Mouse (Mus musculus) embryonic facial prominence, embryonic 12.5 days (tissue): Measurements from ENCODE around the gene Gapvd1. TPM values are rescaled to one million over a fixed set of nuclear protein-coding genes. Genes with fewer than 3 reads are reported as not detected.
"Not testable (repeated sequence)": the region's sequence is repeated elsewhere in the genome, so short reads cannot be mapped to it uniquely, and the experiment has no call there.

Experiments
- ATAC-seq: fragments of 200-750 bp; cut with Nextera tagmentation; 2 replicates; pipeline ENCODE4 v1.8.0; 2017; ENCODE audit not compliant: insufficient number of reproducible peaks, insufficient read depth, low FRiP score, low TSS enrichment
- H3K27ac ChIP-seq: fragments of 300-500 bp; sonication (generic); 2 replicates; pipeline ENCODE4 v1.5.1; 2016; ENCODE audit warnings: mild to moderate bottlenecking
- H3K27me3 ChIP-seq: fragments of 300-500 bp; sonication (generic); 2 replicates; pipeline ENCODE4 v1.6.1; 2016; ENCODE audit warnings: mild to moderate bottlenecking, moderate library complexity
- H3K36me3 ChIP-seq: fragments of 300-500 bp; sonication (generic); 2 replicates; pipeline ENCODE4 v1.6.1; 2016; ENCODE audit warnings: mild to moderate bottlenecking
- H3K4me1 ChIP-seq: fragments of 300-500 bp; sonication (generic); 2 replicates; pipeline ENCODE4 v1.6.1; 2016
- H3K4me2 ChIP-seq: fragments of 300-500 bp; sonication (generic); replicated peaks from 2 replicates; pipeline ENCODE4 v1.6.1; 2016; ENCODE audit warnings: mild to moderate bottlenecking, moderate library complexity
- H3K4me3 ChIP-seq: fragments of 300-500 bp; sonication (generic); 2 replicates; pipeline ENCODE4 v1.5.1; 2016; ENCODE audit warnings: mild to moderate bottlenecking
- H3K9ac ChIP-seq: fragments of 300-500 bp; sonication (generic); 2 replicates; pipeline ENCODE4 v1.6.1; 2016; ENCODE audit warnings: mild to moderate bottlenecking, moderate library complexity
- H3K9me3 ChIP-seq: fragments of 300-500 bp; sonication (generic); 2 replicates; pipeline ENCODE4 v1.6.1; 2016; ENCODE audit warnings: mild to moderate bottlenecking, moderate library complexity
- WGBS: fragments of 180-500 bp; shearing (Covaris S2); methylation state at CpG from one replicate; pipeline ENCODE4 v1.1.7; 2016; 5-methylcytosine and 5-hydroxymethylcytosine counted together
- polyA plus RNA-seq: library from polyadenylated mRNA; unstranded; fragments of >200 nt; fragmentation: Nextera tagmentation; extraction: Ambion mirVana; gene quantifications from 2 replicates; pipeline ENCODE4 v1.2.1, GENCODE M21; 2016

Gapvd1 gene
- polyA plus RNA-seq, 1 experiment from 2014 or later = 108 TPM

DNA sequence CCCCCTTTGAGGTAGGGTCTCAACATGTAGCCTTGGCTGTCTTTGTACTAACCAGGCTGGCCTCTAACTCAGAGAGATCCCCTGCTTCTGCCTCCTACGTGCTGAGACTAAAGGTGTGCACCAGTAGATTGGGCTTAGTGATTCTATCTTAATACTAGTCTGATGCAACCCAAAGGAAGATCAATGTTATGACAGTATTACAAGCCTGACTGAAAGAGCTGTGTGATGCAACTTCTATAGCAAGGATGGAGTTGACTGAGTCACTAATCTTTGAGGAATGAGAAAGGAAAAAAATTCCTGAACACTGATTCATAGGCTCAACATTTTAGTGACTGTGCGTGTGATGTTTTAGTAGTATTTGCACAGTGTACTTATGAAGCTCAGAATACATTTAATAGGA lies 15.0 kb upstream of the Gapvd1 start:
- Histone ChIP-seq H3K4me3 (no peak overlapping the region), H3K4me2 (no peak overlapping the region; the same call in 1 of the 2 replicates)
- WGBS = 91% methylated on average over 2 of the region's 2 CpGs

DNA sequence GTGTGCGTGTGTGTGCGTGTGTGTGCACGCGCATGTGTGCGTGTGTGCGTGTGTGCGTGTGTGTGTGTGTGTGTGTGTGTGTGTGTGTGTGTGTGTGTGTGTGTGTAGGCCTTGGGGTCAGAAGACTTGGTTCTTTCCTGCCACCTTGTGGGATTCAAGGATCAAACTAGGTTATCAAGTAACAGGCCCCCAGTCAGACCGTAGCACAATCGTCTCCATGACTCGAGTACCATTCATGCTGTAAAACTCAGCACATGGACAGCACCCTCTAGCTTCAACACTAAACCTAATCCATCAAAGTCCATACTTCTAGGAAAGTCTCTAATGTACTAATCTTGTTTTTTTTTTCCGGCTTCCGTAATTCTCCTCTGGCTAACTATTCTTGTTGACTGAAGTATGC lies 9.8 kb upstream of the Gapvd1 start:
- 0 out of 2 replicates have a peak, but pooled peaks cover 5% of the 10 kb centered on the region for H3K9me3 ChIP-seq
- H3K4me3 ChIP-seq = no peak overlapping the region
- no peak overlapping the region for H3K27ac ChIP-seq
- H3K27me3 ChIP-seq = no peaks in the 10 kb centered on the region
- H3K9ac ChIP-seq = no peak overlapping the region
- WGBS = 70% methylated on average over 11 of the region's 12 CpGs
- no peak overlapping the region for H3K4me2 ChIP-seq
- H3K4me1 ChIP-seq = no peaks in the 10 kb centered on the region
- H3K36me3 ChIP-seq = no peaks in the 10 kb centered on the region
- no peak for ATAC-seq

More for the DNA sequence above, 15.0 kb upstream of the Gapvd1 start:
- Histone ChIP-seq H3K27me3 (no peaks in the 10 kb centered on the region), H3K9ac (no peak overlapping the region), H3K27ac (no peak overlapping the region), H3K4me1 (peaks cover 28% of the 10 kb centered on the region), H3K9me3 (0 out of 2 replicates have a peak, but pooled peaks cover 5% of the 10 kb centered on the region), H3K36me3 (peaks cover 17% of the 10 kb centered on the region)
- ATAC-seq = no peak

DNA sequence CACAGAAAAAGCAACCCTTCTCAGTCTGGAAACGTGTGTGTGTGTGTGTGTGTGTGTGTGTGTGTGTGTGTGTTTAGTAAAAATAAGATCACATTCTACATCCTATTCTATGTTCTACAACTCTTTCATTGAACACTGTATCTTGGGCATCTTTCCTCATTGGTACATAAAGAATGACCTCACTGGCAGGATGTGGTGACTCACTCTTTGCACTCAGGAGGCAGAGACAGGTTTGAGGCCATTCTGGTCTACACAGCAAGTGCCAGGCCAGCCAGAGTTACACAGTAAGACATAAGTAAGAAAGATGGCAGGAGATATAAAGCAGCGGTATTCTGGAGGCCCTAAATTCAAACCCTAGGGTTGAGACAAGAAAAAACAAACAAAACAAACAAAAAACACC lies 7.8 kb upstream of the Gapvd1 start:
- H3K9me3 ChIP-seq = 0 out of 2 replicates have a peak, but pooled peaks cover 5% of the 10 kb centered on the region
- no peak overlapping the region for H3K27ac ChIP-seq
- no peak overlapping the region for H3K4me3 ChIP-seq
- H3K9ac ChIP-seq = no peak overlapping the region
- WGBS = 56% methylated on average over 2 of the region's 2 CpGs
- no peak overlapping the region for H3K4me2 ChIP-seq
- no peak for ATAC-seq
- H3K27me3 ChIP-seq = no peaks in the 10 kb centered on the region
- H3K36me3 ChIP-seq = no peaks in the 10 kb centered on the region
- no peaks in the 10 kb centered on the region for H3K4me1 ChIP-seq

DNA sequence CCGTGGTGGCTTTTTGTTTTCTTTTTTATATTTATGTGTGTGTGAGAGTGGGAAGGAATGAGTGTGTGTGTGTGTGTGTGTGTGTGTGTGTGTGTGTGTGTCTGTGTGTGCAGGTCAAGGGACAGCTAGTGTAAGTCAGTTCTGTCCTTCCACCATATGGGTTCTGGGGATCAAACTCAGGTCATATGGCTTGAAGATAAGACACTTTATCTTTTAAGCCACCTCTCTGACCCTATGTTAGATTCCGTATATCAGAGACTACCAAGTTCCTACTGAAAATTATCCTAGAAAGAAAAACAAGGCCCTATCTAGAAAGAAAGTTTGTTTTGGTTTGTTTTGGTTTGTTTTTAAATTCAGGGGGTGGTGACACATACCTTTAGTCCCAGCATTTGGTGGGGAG lies 7.1 kb upstream of the Gapvd1 start:
- no peaks in the 10 kb centered on the region for H3K4me1 ChIP-seq
- H3K4me2 ChIP-seq = no peak overlapping the region
- H3K27ac ChIP-seq = no peak overlapping the region
- H3K9ac ChIP-seq = no peak overlapping the region
- ATAC-seq = no peak
- H3K9me3 ChIP-seq = 0 out of 2 replicates have a peak, but pooled peaks cover 2% of the 10 kb centered on the region
- 80% methylated on average over 2 of the region's 2 CpGs for WGBS
- H3K4me3 ChIP-seq = no peak overlapping the region
- H3K36me3 ChIP-seq = no peaks in the 10 kb centered on the region
- no peaks in the 10 kb centered on the region for H3K27me3 ChIP-seq

DNA sequence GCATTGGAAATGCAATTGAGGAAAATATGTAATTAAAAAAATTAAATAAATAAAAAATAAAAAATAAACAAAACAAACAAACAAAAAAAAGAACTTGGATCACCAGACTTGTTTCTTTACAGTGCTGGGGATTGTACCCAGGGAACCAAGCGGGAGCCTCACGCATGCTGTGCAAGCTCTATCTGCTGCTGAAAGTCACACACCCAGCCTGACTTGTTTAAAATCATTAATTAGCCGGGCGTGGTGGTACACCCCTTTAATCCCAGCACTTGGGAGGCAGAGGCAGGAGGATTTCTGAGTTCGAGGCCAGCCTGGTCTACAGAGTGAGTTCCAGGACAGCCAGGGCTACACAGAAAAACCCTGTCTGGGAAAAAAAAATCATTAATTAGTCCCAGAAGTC lies 6.2 kb upstream of the Gapvd1 start:
- H3K36me3 ChIP-seq, ATAC-seq, H3K9ac ChIP-seq, H3K9me3 ChIP-seq, H3K4me1 ChIP-seq, H3K4me2 ChIP-seq, H3K27ac ChIP-seq, H3K4me3 ChIP-seq, H3K27me3 ChIP-seq: not testable (repeated sequence)
- 91% methylated on average over 5 of the region's 5 CpGs for WGBS

DNA sequence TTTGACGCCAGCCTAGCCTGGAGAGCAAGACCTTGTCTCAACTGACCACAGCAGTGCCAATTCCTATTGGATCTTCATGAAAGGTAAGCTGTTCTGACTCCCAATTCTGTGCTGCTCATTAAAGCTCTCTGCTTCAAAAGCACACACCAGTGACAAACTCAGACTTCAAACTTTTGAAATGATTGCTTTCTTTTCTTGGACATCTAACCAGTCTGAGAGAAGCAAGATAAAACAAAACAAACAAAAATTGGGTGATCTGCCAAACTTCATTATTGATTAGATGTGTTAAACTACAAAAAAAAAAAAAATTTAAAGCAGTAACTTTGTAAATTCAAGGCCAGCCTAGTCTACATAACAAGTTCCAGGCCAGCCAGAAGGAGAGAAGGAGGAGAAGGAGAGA lies 2.3 kb upstream of the Gapvd1 start:
- no peaks in the 10 kb centered on the region for H3K36me3 ChIP-seq
- WGBS = 71% methylated on average over 1 of the region's 1 CpGs
- no peak overlapping the region for H3K4me2 ChIP-seq
- no peaks in the 10 kb centered on the region for H3K9me3 ChIP-seq
- no peak for ATAC-seq
- H3K27ac ChIP-seq = no peak overlapping the region
- peaks cover 2% of the 10 kb centered on the region; the same call in 1 of the 2 replicates for H3K4me1 ChIP-seq
- H3K9ac ChIP-seq = no peak overlapping the region
- H3K4me3 ChIP-seq = no peak overlapping the region
- H3K27me3 ChIP-seq = no peaks in the 10 kb centered on the region

DNA sequence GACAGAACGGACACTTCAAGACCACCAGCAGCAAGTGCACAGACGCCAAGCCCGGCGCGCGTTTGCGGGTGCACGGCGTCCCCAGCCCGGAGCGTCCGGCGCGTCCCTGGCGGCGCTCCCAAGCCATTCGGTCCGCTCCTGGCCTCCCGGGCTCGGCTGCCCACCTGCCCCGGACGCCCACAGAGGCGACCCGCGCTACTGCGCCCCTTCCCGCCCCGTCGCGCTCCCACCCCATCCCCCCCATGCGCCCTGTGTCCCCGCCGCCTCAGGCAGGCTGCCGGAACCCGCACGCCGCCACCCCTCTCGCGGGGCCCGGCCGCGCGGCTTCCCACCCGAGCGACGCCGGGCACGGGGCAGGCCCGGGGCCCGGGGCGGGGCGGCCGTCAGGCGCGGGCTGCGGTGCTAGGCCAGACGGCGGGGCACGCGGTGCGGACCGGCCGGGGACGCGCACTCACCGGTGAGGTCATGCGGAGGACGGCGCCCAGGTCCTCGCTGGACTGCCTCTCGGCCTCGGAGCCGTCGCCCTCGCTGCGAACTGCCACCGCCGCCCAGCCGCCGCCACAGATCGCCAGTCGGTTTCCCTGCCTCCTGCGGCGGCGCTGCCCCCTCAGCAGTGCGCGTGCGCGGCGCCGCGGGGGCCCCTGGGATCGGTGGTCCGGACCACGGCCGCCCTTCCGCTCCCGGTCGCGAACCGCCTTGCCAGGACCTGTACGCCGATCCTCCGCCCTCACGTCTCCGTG lies 1.1 kb downstream of the Gapvd1 start:
- Histone ChIP-seq H3K4me3 (peak overlapping the region; percentile 95), H3K9me3 (no peaks in the 10 kb centered on the region), H3K27ac (peak overlapping the region; percentile 94), H3K4me1 (peaks cover 3% of the 10 kb centered on the region; the same call in 1 of the 2 replicates), H3K9ac (peak overlapping the region; percentile 96), H3K4me2 (peak overlapping the region; percentile 63), H3K36me3 (no peaks in the 10 kb centered on the region), H3K27me3 (no peaks in the 10 kb centered on the region)
- WGBS = 1% methylated on average over 89 of the region's 106 CpGs
- peak; percentile 93 for ATAC-seq

DNA sequence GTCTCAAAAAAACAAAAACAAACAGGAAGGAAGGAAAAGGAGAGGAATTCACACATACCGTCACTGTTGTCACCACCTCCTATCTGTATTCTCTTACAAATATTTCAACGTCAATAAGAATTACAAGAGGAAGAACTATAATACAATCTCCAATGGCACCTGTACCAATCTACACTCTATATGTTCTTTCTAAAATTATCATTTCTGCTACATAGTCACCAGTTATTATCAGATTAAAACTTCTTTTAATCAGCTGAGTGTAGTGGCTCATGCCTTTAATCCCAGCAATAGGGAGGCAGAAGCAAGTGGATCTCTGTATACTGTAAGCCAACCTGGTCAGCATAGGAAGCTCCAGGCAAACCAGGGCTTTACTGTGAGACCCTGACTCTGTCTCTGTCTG lies 4.8 kb downstream of the Gapvd1 start:
- Histone ChIP-seq H3K36me3 (0 out of 2 replicates have a peak, but pooled peaks cover 4% of the 10 kb centered on the region), H3K9ac (no peak overlapping the region), H3K27ac (no peak overlapping the region), H3K27me3 (no peaks in the 10 kb centered on the region), H3K4me1 (peaks cover 3% of the 10 kb centered on the region; the same call in 1 of the 2 replicates), H3K4me3 (no peak overlapping the region), H3K4me2 (no peak overlapping the region), H3K9me3 (no peaks in the 10 kb centered on the region)
- no peak for ATAC-seq
- 77% methylated on average over 2 of the region's 2 CpGs for WGBS

DNA sequence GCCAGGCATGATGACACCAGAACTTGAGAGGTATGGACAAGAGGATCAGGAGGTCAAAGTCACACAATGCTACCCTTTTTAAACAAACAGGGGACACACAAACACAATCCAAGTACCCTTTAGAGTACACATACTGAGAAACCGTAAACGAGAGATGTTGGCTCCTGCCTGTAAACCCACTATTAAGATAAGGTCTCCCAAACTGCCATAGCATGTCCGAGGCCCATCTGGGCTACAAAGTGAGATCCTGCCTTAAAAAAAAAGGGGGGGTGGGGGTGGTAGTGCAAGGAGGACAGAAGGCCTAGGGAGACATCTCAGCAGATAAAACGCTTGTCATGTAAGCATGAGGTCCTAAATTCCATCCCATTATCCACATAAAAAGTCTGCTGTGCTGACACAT lies 6.6 kb downstream of the Gapvd1 start:
- no peak overlapping the region for H3K4me3 ChIP-seq
- peaks cover 8% of the 10 kb centered on the region; the same call in 1 of the 2 replicates for H3K36me3 ChIP-seq
- no peaks in the 10 kb centered on the region for H3K27me3 ChIP-seq
- H3K27ac ChIP-seq = no peak overlapping the region
- WGBS = 93% methylated on average over 4 of the region's 4 CpGs
- no peaks in the 10 kb centered on the region for H3K9me3 ChIP-seq
- peaks cover 3% of the 10 kb centered on the region; the same call in 1 of the 2 replicates for H3K4me1 ChIP-seq
- ATAC-seq = no peak
- no peak overlapping the region for H3K4me2 ChIP-seq
- no peak overlapping the region for H3K9ac ChIP-seq

DNA sequence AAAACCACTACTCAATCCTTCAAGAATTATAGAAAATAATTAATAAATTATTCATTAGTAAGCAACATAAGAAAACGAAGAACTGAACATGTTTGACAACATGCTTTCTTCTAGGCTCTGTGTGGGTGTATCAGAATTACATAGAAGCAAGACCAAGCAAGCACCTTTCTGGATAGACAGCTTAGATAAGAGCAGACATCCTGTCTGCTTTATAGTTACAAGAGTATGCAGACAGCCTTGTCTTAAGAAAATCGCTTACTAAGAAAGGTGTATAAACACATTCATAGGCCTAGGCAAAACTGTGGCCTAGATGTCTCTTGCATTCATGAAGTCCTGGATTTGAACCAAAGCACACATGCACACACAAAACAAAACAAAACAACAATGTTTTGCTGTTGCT lies 9.4 kb downstream of the Gapvd1 start:
- Histone ChIP-seq H3K27ac (no peak overlapping the region), H3K9ac (no peak overlapping the region), H3K4me2 (no peak overlapping the region), H3K36me3 (peaks cover 12% of the 10 kb centered on the region; the same call in 1 of the 2 replicates), H3K9me3 (no peaks in the 10 kb centered on the region), H3K27me3 (no peaks in the 10 kb centered on the region), H3K4me3 (no peak overlapping the region), H3K4me1 (no peaks in the 10 kb centered on the region)
- 91% methylated on average over 2 of the region's 2 CpGs for WGBS
- ATAC-seq = no peak

DNA sequence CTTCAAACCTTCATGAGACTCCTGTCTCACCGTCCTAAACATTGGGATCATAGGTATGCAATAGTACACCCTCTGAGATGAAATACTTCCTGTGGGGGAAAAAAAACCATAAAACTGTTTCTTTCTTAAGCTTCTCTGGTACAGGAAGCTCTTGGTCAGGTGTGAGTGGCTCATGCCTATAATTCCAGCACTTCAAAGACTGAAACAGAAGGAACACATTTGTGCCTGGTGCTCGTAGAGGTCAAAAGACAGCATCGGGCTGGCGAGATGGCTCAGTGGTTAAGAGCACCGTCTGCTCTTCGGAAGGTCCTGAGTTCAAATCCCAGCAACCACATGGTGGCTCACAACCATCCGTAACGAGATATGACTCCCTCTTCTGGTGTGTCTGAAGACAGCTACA lies 10.6 kb downstream of the Gapvd1 start:
- Histone ChIP-seq H3K9me3 (no peaks in the 10 kb centered on the region), H3K27ac (no peak overlapping the region), H3K4me1 (no peaks in the 10 kb centered on the region), H3K4me2 (no peak overlapping the region), H3K27me3 (no peaks in the 10 kb centered on the region), H3K36me3 (peaks cover 12% of the 10 kb centered on the region; the same call in 1 of the 2 replicates), H3K9ac (no peak overlapping the region), H3K4me3 (no peak overlapping the region)
- no peak for ATAC-seq
- 93% methylated on average over 8 of the region's 8 CpGs for WGBS

DNA sequence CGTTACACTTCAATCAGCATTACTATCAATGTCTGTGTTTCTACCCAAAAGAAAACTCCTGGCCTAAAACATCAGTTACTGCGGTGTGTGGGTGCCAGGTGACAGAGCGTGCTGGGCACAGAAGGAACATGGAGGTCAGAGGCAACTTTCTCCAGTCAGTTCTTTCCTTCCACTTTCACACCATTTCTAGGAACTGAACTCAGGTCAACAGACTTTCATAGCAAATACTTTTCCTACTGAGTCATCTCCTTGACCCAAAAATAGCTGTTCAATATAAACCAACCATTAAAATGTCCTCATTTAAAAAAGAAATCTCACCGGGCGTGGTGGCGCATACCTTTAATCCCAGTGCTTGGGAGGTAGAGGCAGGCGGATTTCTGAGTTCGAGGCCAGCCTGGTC lies 12.4 kb downstream of the Gapvd1 start:
- ATAC-seq = no peak

More for the DNA sequence above, 12.4 kb downstream of the Gapvd1 start:
- Histone ChIP-seq H3K4me2 (no peak overlapping the region), H3K27me3 (no peaks in the 10 kb centered on the region), H3K4me1 (no peaks in the 10 kb centered on the region), H3K36me3 (peaks cover 12% of the 10 kb centered on the region; the same call in 1 of the 2 replicates), H3K27ac (no peak overlapping the region), H3K9ac (no peak overlapping the region), H3K9me3 (no peaks in the 10 kb centered on the region), H3K4me3 (no peak overlapping the region)
- 94% methylated on average over 8 of the region's 8 CpGs for WGBS
